Comparison of ENCODE assay signal across 9 mouse cellular contexts in genomic region chr16:38730921-38731320, GRCm38 (mm10). TPM values are rescaled to one million over a fixed set of nuclear protein-coding genes. Genes with fewer than 3 reads are reported as not detected.
DNase-seq lines count a peak whose midpoint lies in the region; ATAC-seq lines count a peak whose summit lies in the region.
"Had no signal": no experiment of that assay in that cellular context is flagged by ENCODE, and none has a peak within 500 bp of the region (broad histone marks: within the 10 kb centered on the region; RNA-seq: fewer than 3 reads in every experiment).

No protein-coding gene starts in this region.

- no peaks in the 10 kb centered on the region for H3K4me1 ChIP-seq in embryonic facial prominence, embryonic 10.5 days
- H3K4me1 ChIP-seq: midbrain, embryonic 15.5 days had no signal

- H3K27ac ChIP-seq in embryonic facial prominence, embryonic 10.5 days (replicated peaks): no peak overlapping the region
- H3K27ac ChIP-seq: midbrain, embryonic 15.5 days had no signal

- peak; percentile 43 for DNase-seq in kidney, postnatal 14 days
- DNase-seq in kidney, adult 9 months: no peak
- DNase-seq in embryonic facial prominence, embryonic 10.5 days (ENCODE audit: low spot score): peak; percentile 7
- DNase-seq in kidney, postnatal 25 days: peak; percentile 18 to 50
- DNase-seq in urinary bladder, adult 18-20 months (ENCODE audit: low spot score in 2 of 2): no peak
- DNase-seq in frontal cortex, postnatal 25 days (ENCODE audit: low spot score in 2 of 2): no peak

- H3K36me3 ChIP-seq in embryonic facial prominence, embryonic 10.5 days (replicated peaks): no peaks in the 10 kb centered on the region
- H3K36me3 ChIP-seq: midbrain, embryonic 15.5 days had no signal

- H3K9me3 ChIP-seq in embryonic facial prominence, embryonic 10.5 days: no peaks in the 10 kb centered on the region
- H3K9me3 ChIP-seq: midbrain, embryonic 15.5 days had no signal

- no peaks in the 10 kb centered on the region for H3K27me3 ChIP-seq in embryonic facial prominence, embryonic 10.5 days (replicated peaks; ENCODE audit: low read depth, poor library complexity, severe bottlenecking)
- H3K27me3 ChIP-seq: midbrain, embryonic 15.5 days had no signal

- H3K4me3 ChIP-seq in embryonic facial prominence, embryonic 10.5 days: no peak overlapping the region
- H3K4me3 ChIP-seq: midbrain, embryonic 15.5 days had no signal

- WGBS in embryonic facial prominence, embryonic 10.5 days: 67% methylated on average over 8 of the region's 8 CpGs

- peak; percentile 93 for ATAC-seq in megakaryocyte progenitor cell, adult 5-6 weeks (replicated peaks; ENCODE audit: poor library complexity)
- no peak for ATAC-seq in erythroblast, adult 5-6 weeks (replicated peaks; ENCODE audit: low FRiP score, poor library complexity, severe bottlenecking)
- ATAC-seq: midbrain, embryonic 15.5 days had no signal

RNA-seq across cellular contexts. Expression of gene B4galt4, which starts 11.1 kb away (rescaled TPM):
- polyA plus RNA-seq in embryonic facial prominence, embryonic 10.5 days (2016; fragmentation: Nextera tagmentation; extraction: Ambion mirVana): 26.2 and 27.8 TPM in 2 replicates
- 40.2 and 42.0 TPM in 2 replicates for total RNA-seq in megakaryocyte progenitor cell, adult 5-6 weeks (2015)
- total RNA-seq in megakaryocyte progenitor cell, adult 5-6 weeks (2017): 56.4 and 61.7 TPM in 2 replicates
- 7.7 and 19.4 TPM in 2 replicates for total RNA-seq in erythroblast, adult 5-6 weeks (2015; ENCODE audit: low replicate concordance)
- total RNA-seq in erythroblast, adult 5-6 weeks (2017; ENCODE audit: low replicate concordance): 4.4 and 7.4 TPM in 2 replicates

RNA-seq across cellular contexts. Expression of gene Arhgap31, which starts 17.8 kb away (rescaled TPM):
- polyA plus RNA-seq in embryonic facial prominence, embryonic 10.5 days (2016; fragmentation: Nextera tagmentation; extraction: Ambion mirVana): 9.6 and 12.0 TPM in 2 replicates
- 12.8 and 15.6 TPM in 2 replicates for total RNA-seq in megakaryocyte progenitor cell, adult 5-6 weeks (2015)
- total RNA-seq in megakaryocyte progenitor cell, adult 5-6 weeks (2017): 6.5 and 7.2 TPM in 2 replicates
- total RNA-seq in erythroblast, adult 5-6 weeks (2015; ENCODE audit: low replicate concordance): 2.7 TPM in 2 replicates
- total RNA-seq in erythroblast, adult 5-6 weeks (2017; ENCODE audit: low replicate concordance): 2.0 and 2.3 TPM in 2 replicates

Comparison
In these comparisons a context has a peak if more than half of its experiments do, and no peak if none do; other contexts are left out.
1. DNase-seq: peak in kidney, postnatal 14 days (single experiment), embryonic facial prominence, embryonic 10.5 days (single experiment) and kidney, postnatal 25 days (2 of 2); none in kidney, adult 9 months (single experiment), urinary bladder, adult 18-20 months (0 of 2) and frontal cortex, postnatal 25 days (0 of 2).